Mouse (Mus musculus) limb, embryonic 12.5 days (tissue): ENCODE data around the gene Ptms. TPM values are rescaled to one million over a fixed set of nuclear protein-coding genes. Genes with fewer than 3 reads are reported as not detected.
A peak's percentile ranks its signal among the peaks of the same experiment; 100 is the strongest.

Experiments used
- ATAC-seq: fragments of 200-750 bp; cut with Nextera tagmentation; 2 replicates; pipeline ENCODE4 v1.8.0; 2017; ENCODE audit warnings: low read depth, moderate TSS enrichment; ENCODE audit not compliant: insufficient number of reproducible peaks, insufficient read depth, low FRiP score, low TSS enrichment
- H3K27ac ChIP-seq: fragments of 300-500 bp; sonication (generic); 2 replicates; pipeline ENCODE4 v1.5.1; 2016; ENCODE audit warnings: mild to moderate bottlenecking, moderate library complexity
- H3K27me3 ChIP-seq: fragments of 300-500 bp; sonication (generic); 2 replicates; pipeline ENCODE4 v1.6.1; 2016; ENCODE audit warnings: mild to moderate bottlenecking, moderate library complexity
- H3K36me3 ChIP-seq: fragments of 300-500 bp; sonication (generic); 2 replicates; pipeline ENCODE4 v1.6.1; 2016; ENCODE audit warnings: mild to moderate bottlenecking, moderate library complexity
- H3K4me1 ChIP-seq: fragments of 300-500 bp; sonication (generic); replicated peaks from 2 replicates; pipeline ENCODE4 v1.6.1; 2016
- H3K4me2 ChIP-seq: fragments of 300-500 bp; sonication (generic); 2 replicates; pipeline ENCODE4 v1.6.1; 2016; ENCODE audit warnings: mild to moderate bottlenecking, moderate library complexity
- H3K4me3 ChIP-seq: fragments of 300-500 bp; sonication (generic); replicated peaks from 2 replicates; pipeline ENCODE4 v1.5.1; 2016; ENCODE audit warnings: mild to moderate bottlenecking
- H3K9ac ChIP-seq: fragments of 300-500 bp; sonication (generic); replicated peaks from 2 replicates; pipeline ENCODE4 v1.6.1; 2016; ENCODE audit warnings: mild to moderate bottlenecking, moderate library complexity
- H3K9me3 ChIP-seq: fragments of 300-500 bp; sonication (generic); 2 replicates; pipeline ENCODE4 v1.6.1; 2016; ENCODE audit warnings: mild to moderate bottlenecking, moderate library complexity
- WGBS: fragments of 180-500 bp; shearing (Covaris S2); methylation state at CpG from one replicate; pipeline ENCODE4 v1.1.7; 2016; 5-methylcytosine and 5-hydroxymethylcytosine counted together
- polyA plus RNA-seq: library from polyadenylated mRNA; unstranded; fragments of >200 nt; fragmentation: Nextera tagmentation; extraction: Ambion mirVana; gene quantifications from 2 replicates; pipeline ENCODE4 v1.2.1, GENCODE M21; 2016

Gene Ptms
- polyA plus RNA-seq: 325 and 346 TPM in 2 replicates

DNA sequence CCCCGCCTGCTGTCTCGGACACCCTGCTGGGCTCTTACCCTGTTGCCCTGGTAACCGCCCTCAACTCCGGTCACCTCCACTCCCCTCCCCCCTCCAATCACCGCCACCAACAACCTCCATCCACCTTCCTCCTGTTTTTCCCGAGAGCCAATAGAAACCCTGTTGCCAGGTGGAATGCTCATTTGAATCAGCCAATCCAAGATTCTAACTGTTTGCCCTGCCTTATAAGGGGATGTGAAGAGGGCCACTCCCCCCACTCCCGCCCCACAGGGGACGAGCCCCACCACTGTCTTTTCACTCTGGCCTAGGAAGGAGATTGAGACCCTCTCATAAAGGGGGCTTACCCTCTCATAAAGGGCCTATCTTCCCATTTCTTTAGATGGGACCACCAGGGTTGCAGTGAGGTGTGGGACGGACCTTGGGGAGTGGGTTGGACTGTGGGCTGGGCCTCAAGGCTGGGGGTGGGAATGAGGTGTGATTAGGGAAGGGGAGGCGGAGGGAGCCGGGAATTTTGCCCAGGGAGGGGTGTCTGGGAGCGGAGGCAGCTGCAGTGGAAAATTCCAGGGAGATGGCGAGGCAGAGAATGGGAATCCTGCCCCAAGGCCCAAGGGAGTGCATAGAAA, at the start of gene Ptms:
Ptms (minus strand) TSS at position 409 of the 623 bp plus-strand sequence.
- Histone ChIP-seq H3K36me3 (peaks cover 6% of the 10 kb centered on the region), H3K9ac (no peak within 1 kb of the TSS; the same call in 1 of the 2 replicates), H3K27me3 (no peaks in the 10 kb centered on the region), H3K27ac (peak within 1 kb of the TSS; percentile 100), H3K4me1 (peaks cover 47% of the 10 kb centered on the region), H3K4me2 (peak within 1 kb of the TSS; percentile 98), H3K9me3 (no peaks in the 10 kb centered on the region), H3K4me3 (peak within 1 kb of the TSS; percentile 97)
- ATAC-seq: peak; percentile 90
- 0% methylated on average over 13 of the region's 13 CpGs for WGBS

DNA sequence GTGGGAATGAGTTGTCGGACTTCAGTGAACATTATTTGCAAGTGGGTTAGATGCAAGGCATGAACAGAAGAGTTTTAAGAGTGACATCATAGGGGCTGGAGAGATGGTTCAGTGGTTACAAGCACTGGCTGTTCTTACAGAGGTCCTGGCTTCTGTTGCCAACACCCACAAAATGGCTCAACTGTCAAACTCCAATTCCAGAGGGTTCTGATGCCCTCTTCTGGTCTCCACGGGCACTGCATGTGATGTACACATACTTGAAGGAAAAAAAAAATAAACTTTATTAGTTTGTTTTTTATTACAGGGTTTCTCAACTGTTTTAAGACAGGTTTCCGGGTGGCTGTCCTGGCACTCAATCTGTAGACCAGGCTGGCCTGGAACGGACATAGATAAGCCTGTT, 47.9 kb upstream of the Ptms start:
- no peak for ATAC-seq
- Histone ChIP-seq H3K36me3 (peaks cover 13% of the 10 kb centered on the region; the same call in 1 of the 2 replicates), H3K27ac (no peak overlapping the region), H3K9me3 (0 out of 2 replicates have a peak, but pooled peaks cover 4% of the 10 kb centered on the region), H3K4me2 (no peak overlapping the region), H3K9ac (no peak overlapping the region), H3K4me1 (peaks cover 14% of the 10 kb centered on the region), H3K4me3 (no peak overlapping the region), H3K27me3 (no peaks in the 10 kb centered on the region)
- 69% methylated on average over 4 of the region's 4 CpGs for WGBS

DNA sequence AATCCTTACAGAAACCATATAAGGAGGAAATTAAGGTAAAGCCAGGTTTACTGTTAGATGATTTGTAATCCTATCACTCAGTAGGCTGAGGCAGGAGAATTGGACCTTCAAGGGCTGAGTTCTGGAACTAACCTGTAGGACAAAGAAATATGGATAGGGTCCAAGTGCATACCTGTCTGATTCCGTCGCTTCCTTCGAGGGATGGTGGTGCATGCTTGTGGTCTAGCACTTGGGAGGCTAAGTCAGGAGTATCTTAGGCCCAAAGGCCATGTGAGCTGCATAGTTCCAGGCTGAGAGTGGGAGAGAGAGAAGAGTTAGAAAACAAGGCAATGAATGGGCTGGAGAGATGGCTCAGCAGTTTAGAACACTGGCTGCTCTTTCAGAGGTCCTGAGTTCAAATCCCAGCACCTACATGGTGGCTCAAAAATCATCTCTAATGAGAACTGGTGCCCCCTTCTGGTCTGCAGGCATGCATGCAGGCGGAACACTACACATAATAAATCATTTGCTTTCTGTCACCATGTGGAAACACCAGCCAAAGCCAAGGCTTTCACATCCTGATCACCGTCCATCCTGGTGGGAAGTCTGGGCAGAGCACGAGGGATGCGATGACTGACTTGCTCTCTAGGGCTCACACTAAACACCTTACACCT, 46.7 kb upstream of the Ptms start:
- no peak overlapping the region for H3K9ac ChIP-seq
- H3K4me3 ChIP-seq: peak overlapping the region; percentile 73
- H3K4me2 ChIP-seq: peak overlapping the region; percentile 92
- ATAC-seq: no peak
- WGBS: 97% methylated on average over 7 of the region's 7 CpGs
- H3K27ac ChIP-seq: no peak overlapping the region
- no peaks in the 10 kb centered on the region for H3K27me3 ChIP-seq
- peaks cover 14% of the 10 kb centered on the region for H3K4me1 ChIP-seq
- H3K36me3 ChIP-seq: peaks cover 25% of the 10 kb centered on the region; the same call in 1 of the 2 replicates
- 0 out of 2 replicates have a peak, but pooled peaks cover 4% of the 10 kb centered on the region for H3K9me3 ChIP-seq

DNA sequence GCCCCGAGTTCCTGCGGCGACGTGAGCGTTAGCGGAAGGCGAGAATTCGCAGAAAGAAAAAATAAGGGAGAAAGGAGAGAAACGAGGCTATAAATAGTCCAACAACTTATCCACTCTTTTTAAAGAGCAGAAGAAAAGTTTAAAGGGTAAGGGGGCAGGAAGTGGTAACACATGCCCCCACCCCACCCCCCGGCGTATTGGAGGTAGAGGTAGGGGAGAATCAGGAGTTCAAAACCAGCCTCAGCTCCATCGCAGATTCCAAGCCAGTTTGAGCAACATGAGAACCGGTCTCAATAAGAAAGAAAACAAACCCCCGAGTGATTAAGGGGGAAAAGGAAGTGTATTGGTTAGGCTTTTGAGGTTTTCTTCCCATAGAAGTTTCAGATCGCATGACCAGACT, 45.8 kb upstream of the Ptms start:
- 16% methylated on average over 15 of the region's 15 CpGs for WGBS
- Histone ChIP-seq H3K4me1 (peaks cover 14% of the 10 kb centered on the region), H3K27me3 (no peaks in the 10 kb centered on the region), H3K36me3 (peaks cover 33% of the 10 kb centered on the region), H3K27ac (peak overlapping the region; percentile 91), H3K9ac (peak overlapping the region; percentile 89), H3K9me3 (0 out of 2 replicates have a peak, but pooled peaks cover 4% of the 10 kb centered on the region), H3K4me2 (peak overlapping the region; percentile 92), H3K4me3 (peak overlapping the region; percentile 73)
- ATAC-seq: peak; percentile 4; the same call in 1 of the 2 replicates

DNA sequence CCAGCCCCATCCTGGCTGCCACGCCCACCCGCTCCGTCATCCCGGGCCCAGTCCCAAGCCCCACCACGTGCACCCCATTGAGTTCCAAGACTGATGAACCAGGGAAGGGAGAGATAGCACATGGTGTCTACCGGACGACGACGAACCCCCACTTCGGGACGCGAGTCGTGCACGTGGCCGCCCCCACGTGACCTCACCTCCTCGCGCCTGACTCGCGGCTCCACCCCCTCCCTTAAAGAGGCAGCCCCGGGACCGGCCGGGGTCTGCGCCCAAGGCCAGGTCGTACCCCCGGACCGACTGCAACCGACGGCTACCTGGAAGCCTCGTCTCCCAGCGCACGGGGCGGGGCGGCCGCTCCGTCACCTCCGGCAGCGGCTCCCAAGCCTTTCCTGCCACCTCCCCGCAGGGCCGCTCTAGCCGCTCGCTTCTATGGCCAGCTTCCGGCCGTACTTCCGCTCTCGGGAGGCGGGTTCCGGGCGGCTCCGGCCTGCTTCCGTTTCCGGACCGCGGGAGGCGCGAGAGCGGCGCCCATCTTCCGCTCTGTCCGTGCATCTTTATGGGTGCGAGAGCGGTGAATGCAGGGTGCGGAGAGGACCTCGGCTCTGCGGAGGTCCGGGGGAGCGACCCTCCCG, 45.3 kb upstream of the Ptms start, which contains the start of gene Cops7a:
Cops7a (minus strand) TSS at position 451 of the 632 bp plus-strand sequence.
- Histone ChIP-seq H3K9me3 (0 out of 2 replicates have a peak, but pooled peaks cover 4% of the 10 kb centered on the region), H3K9ac (peak within 1 kb of the TSS; percentile 89), H3K27me3 (no peaks in the 10 kb centered on the region), H3K4me3 (peak within 1 kb of the TSS; percentile 73), H3K4me1 (peaks cover 14% of the 10 kb centered on the region), H3K4me2 (peak within 1 kb of the TSS; percentile 92), H3K36me3 (peaks cover 39% of the 10 kb centered on the region), H3K27ac (peak within 1 kb of the TSS; percentile 91)
- peak; percentile 92 for ATAC-seq
- 1% methylated on average over 67 of the region's 68 CpGs for WGBS

DNA sequence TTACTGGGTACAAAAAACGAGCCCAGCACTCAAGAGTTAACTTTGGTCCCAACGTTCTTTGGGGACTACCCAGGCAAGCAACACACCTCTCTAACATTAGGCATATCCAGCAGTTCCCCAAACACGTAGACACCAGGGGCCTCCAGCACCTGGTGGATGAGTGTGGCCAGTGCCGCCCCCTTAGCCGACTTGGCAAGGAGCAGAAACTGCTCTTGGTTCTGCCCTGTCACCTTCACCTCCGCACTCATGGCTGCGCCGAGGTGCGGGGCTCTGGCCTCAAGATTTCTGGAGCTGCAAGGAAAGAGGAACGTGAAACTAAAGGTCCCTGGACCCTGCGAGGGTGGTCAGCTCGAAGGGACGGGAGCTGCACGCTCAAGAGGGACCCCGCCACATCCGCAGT, 44.7 kb upstream of the Ptms start:
- peak; percentile 23; the same call in 1 of the 2 replicates for ATAC-seq
- Histone ChIP-seq H3K4me2 (peak overlapping the region; percentile 92), H3K27me3 (no peaks in the 10 kb centered on the region), H3K9me3 (0 out of 2 replicates have a peak, but pooled peaks cover 4% of the 10 kb centered on the region), H3K36me3 (peaks cover 44% of the 10 kb centered on the region), H3K27ac (peak overlapping the region; percentile 91), H3K4me3 (peak overlapping the region; percentile 73), H3K4me1 (peaks cover 14% of the 10 kb centered on the region), H3K9ac (peak overlapping the region; percentile 89)
- 37% methylated on average over 16 of the region's 16 CpGs for WGBS

DNA sequence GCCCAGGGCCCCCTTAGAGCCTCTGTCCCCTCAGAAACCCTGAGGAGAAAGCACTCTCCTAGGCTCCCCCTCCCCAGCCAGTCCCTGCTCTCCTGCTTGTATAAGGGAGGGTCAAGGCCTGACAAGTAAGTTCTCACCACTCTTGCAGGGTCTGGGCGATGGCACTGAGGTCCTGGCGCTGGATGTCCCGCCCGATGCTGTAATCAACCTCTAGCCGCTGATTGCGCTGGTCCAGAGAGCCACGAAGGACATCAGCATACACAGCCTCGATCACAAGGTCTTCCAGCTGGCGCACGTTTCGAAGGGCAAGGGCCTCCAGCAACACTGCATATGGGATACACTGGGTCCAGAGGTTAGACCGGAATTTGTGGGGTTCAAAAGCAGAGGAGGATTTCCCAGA, 41.1 kb upstream of the Ptms start:
- Histone ChIP-seq H3K27me3 (no peaks in the 10 kb centered on the region), H3K36me3 (peaks cover 66% of the 10 kb centered on the region), H3K9me3 (no peaks in the 10 kb centered on the region), H3K4me2 (no peak overlapping the region), H3K9ac (no peak overlapping the region), H3K4me1 (peaks cover 10% of the 10 kb centered on the region), H3K27ac (no peak overlapping the region), H3K4me3 (no peak overlapping the region)
- no peak for ATAC-seq
- 93% methylated on average over 12 of the region's 12 CpGs for WGBS

DNA sequence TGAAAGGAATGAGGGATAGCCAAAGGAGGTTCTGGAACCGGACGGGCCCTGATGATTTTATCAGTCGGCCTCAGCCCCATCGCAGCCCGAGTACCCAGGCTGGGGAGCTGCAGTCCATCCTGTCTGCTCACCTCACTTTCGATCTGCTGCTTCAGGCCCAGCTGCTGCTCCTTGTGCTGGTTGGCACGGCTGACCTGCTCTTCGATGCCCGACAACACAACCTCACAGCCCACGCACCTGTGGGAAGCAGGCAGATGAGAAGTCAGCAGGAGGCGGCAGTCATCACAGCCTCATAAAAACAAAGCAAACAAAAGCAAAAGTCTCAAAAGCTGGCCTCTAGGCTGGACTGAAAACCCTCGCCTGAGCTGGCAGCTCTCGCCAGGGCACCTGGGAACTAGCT, 40.1 kb upstream of the Ptms start:
- peaks cover 77% of the 10 kb centered on the region for H3K36me3 ChIP-seq
- no peak for ATAC-seq
- WGBS: 91% methylated on average over 13 of the region's 13 CpGs

DNA sequence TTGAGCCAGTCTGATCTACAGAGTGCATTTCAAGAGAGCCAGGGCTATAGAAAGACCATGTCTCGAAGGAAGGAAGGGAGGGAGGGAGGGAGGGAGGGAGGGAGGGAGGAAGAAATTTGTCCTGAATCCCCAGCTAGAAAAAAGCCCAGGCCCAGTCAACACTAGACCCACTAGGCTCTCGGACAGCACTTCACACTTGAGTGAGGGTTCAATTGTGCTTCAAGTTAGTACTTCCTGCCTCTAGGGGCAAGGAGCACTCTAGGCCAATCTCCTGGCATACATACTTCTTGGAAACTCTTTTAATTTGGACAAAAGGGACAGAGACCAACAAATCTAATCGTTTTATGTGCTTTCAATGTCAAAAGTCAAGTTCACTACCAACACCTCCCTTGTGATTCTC, 38.2 kb upstream of the Ptms start:
- Histone ChIP-seq H3K9ac (no peak overlapping the region), H3K36me3 (peaks cover 77% of the 10 kb centered on the region), H3K4me3 (no peak overlapping the region), H3K27me3 (no peaks in the 10 kb centered on the region), H3K4me2 (no peak overlapping the region), H3K9me3 (no peaks in the 10 kb centered on the region), H3K27ac (no peak overlapping the region), H3K4me1 (no peaks in the 10 kb centered on the region)
- ATAC-seq: no peak
- 84% methylated on average over 3 of the region's 3 CpGs for WGBS

More for the DNA sequence above, 40.1 kb upstream of the Ptms start:
- H3K9me3 ChIP-seq: no peaks in the 10 kb centered on the region
- peaks cover 9% of the 10 kb centered on the region for H3K4me1 ChIP-seq
- no peaks in the 10 kb centered on the region for H3K27me3 ChIP-seq
- H3K9ac ChIP-seq: no peak overlapping the region
- H3K4me2 ChIP-seq: no peak overlapping the region
- no peak overlapping the region for H3K27ac ChIP-seq
- H3K4me3 ChIP-seq: no peak overlapping the region

DNA sequence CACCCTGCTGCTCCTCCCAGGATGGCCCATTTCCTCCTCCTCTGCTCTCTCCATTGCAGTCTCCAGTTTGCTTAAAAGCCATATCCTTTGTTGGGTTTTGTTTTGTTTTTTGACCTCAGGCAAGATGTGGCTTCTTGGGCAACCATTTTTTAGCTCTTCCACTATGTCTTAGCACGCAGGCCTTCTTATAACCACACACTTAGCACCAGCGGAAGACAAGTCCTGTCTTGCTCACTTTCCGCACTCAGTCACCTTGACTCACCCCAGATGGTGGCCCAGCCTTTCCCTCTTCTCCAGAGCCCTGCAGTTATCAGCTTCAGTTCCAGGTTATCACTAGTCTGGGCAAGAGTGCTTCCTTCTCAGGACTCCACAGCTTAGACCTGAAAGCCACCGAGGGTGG, 35.3 kb upstream of the Ptms start:
- no peak for ATAC-seq
- Histone ChIP-seq H3K27me3 (no peaks in the 10 kb centered on the region), H3K4me2 (no peak overlapping the region), H3K9ac (no peak overlapping the region), H3K27ac (no peak overlapping the region), H3K36me3 (peaks cover 51% of the 10 kb centered on the region), H3K4me3 (no peak overlapping the region), H3K4me1 (no peaks in the 10 kb centered on the region), H3K9me3 (no peaks in the 10 kb centered on the region)
- WGBS: 92% methylated on average over 4 of the region's 4 CpGs
